Mouse (Mus musculus): ENCODE measurements at regions not wholly inside any gene's neighbourhood (a gene's known extent, or its start where the extent isn't known, plus 50 kb on each side); places are given as distances from the start of the nearest gene placed in this dataset.

GRCm38 (mm10) chr13:71798288-71798687 is 165.2 kb downstream of the Irx1 start:
- no peak for DNase-seq (ENCODE audit: low read depth, low spot score)
- no peaks in the 10 kb centered on the region for H3K4me1 ChIP-seq (ENCODE audit: control insufficient read depth in 1 of 2, insufficient read depth in 2 of 2, low read length in 2 of 2)
- no peak overlapping the region for H3K4me3 ChIP-seq (ENCODE audit: control insufficient read depth in 1 of 2, insufficient read depth in 1 of 2, low read depth in 2 of 2, low read length in 2 of 2)
- H3K36me3 ChIP-seq (ENCODE audit: control insufficient read depth in 1 of 2, insufficient read depth in 2 of 2, low read length in 2 of 2), result no peaks in the 10 kb centered on the region
- no peaks in the 10 kb centered on the region for H3K9me3 ChIP-seq (replicated peaks; ENCODE audit: insufficient read depth, low read length)
- H3K79me2 ChIP-seq (ENCODE audit: control insufficient read depth, insufficient read depth, low read length, poor library complexity), result no peaks in the 10 kb centered on the region
- TF ChIP-seq CHD1 (IDR thresholded peaks at IDR 0.05; ENCODE audit: low read depth, low read length), result no peak
- TF ChIP-seq MYB (IDR thresholded peaks at IDR 0.05; ENCODE audit: low read depth, low read length), result no peak
- TF ChIP-seq JUND (IDR thresholded peaks at IDR 0.05; ENCODE audit: low read depth, low read length), result no peak
- TF ChIP-seq MYC (IDR thresholded peaks at IDR 0.05; ENCODE audit: low read depth, low read length), result no peak
- TF ChIP-seq TAL1 (IDR thresholded peaks at IDR 0.05; ENCODE audit: low read length), result no peak
- no peak for TF ChIP-seq NELFE (IDR thresholded peaks at IDR 0.05; ENCODE audit: low read depth, low read length)
- no peak for TF ChIP-seq KAT2A (conservative IDR thresholded peaks at IDR 0.05; ENCODE audit: low read depth, low read length)
- no peak for TF ChIP-seq CHD2 (IDR thresholded peaks at IDR 0.05; ENCODE audit: low read length)
- H3K9ac ChIP-seq (ENCODE audit: control insufficient read depth, low read depth, low read length, poor library complexity, severe bottlenecking), result no peak overlapping the region
- H3K27ac ChIP-seq (ENCODE audit: control insufficient read depth, low read depth, low read length), result no peak overlapping the region
- H3K27me3 ChIP-seq (ENCODE audit: control insufficient read depth in 1 of 2, insufficient read depth in 2 of 2, low read length in 2 of 2), result no peaks in the 10 kb centered on the region

GRCm38 (mm10) chr13:71784740-71785139 is 178.8 kb downstream of the Irx1 start:
- H3K4me3 ChIP-seq (ENCODE audit: control insufficient read depth in 1 of 2, insufficient read depth in 1 of 2, low read depth in 2 of 2, low read length in 2 of 2), result no peak overlapping the region
- no peak overlapping the region for H3K9ac ChIP-seq (ENCODE audit: control insufficient read depth, low read depth, low read length, poor library complexity, severe bottlenecking)
- H3K9me3 ChIP-seq (replicated peaks; ENCODE audit: insufficient read depth, low read length), result no peaks in the 10 kb centered on the region
- no peak for DNase-seq (ENCODE audit: low read depth, low spot score)
- H3K4me1 ChIP-seq (ENCODE audit: control insufficient read depth in 1 of 2, insufficient read depth in 2 of 2, low read length in 2 of 2), result no peaks in the 10 kb centered on the region
- H3K36me3 ChIP-seq (ENCODE audit: control insufficient read depth in 1 of 2, insufficient read depth in 2 of 2, low read length in 2 of 2), result no peaks in the 10 kb centered on the region
- no peaks in the 10 kb centered on the region for H3K79me2 ChIP-seq (ENCODE audit: control insufficient read depth, insufficient read depth, low read length, poor library complexity)
- no peak overlapping the region for H3K27ac ChIP-seq (ENCODE audit: control insufficient read depth, low read depth, low read length)
- no peaks in the 10 kb centered on the region for H3K27me3 ChIP-seq (ENCODE audit: control insufficient read depth in 1 of 2, insufficient read depth in 2 of 2, low read length in 2 of 2)
- TF ChIP-seq ZNF384 (IDR thresholded peaks at IDR 0.05; ENCODE audit: low read depth, low read length) (no peak), POLR2AphosphoS2 (IDR thresholded peaks at IDR 0.05; ENCODE audit: low read length) (no peak), MAZ (IDR thresholded peaks at IDR 0.05; ENCODE audit: low read depth, low read length) (no peak), POLR2AphosphoS5 (IDR thresholded peaks at IDR 0.05; ENCODE audit: borderline replicate concordance, low read depth, low read length) (no peak), MEF2A (IDR thresholded peaks at IDR 0.05; ENCODE audit: extremely low read depth, insufficient replicate concordance, low read depth, low read length, poor library complexity, severe bottlenecking) (no peak), MAFK (IDR thresholded peaks at IDR 0.05; ENCODE audit: borderline replicate concordance, low read depth, low read length) (no peak), USF2 (IDR thresholded peaks at IDR 0.05; ENCODE audit: borderline replicate concordance in 1 of 2, insufficient read depth in 1 of 2, low read depth in 1 of 2, low read length in 2 of 2) (no peak), GATA1 (IDR thresholded peaks at IDR 0.05; ENCODE audit: low read depth, low read length) (no peak), MYC (IDR thresholded peaks at IDR 0.05; ENCODE audit: low read depth, low read length) (no peak), CHD2 (IDR thresholded peaks at IDR 0.05; ENCODE audit: low read length) (no peak), SIN3A (IDR thresholded peaks at IDR 0.05; ENCODE audit: low read length) (no peak), RCOR1 (IDR thresholded peaks at IDR 0.05; ENCODE audit: low read depth, low read length) (no peak), ELF1 (IDR thresholded peaks at IDR 0.05; ENCODE audit: low read depth, low read length) (no peak), CTCF (IDR thresholded peaks at IDR 0.05 in 2 of 3, conservative IDR thresholded peaks at IDR 0.05 in 1 of 3; ENCODE audit: control insufficient read depth in 1 of 3, insufficient read depth in 1 of 3, low read depth in 2 of 3, low read length in 3 of 3, poor library complexity in 1 of 3, severe bottlenecking in 1 of 3) (no peak), JUND (IDR thresholded peaks at IDR 0.05; ENCODE audit: low read depth, low read length) (no peak), ZC3H11A (IDR thresholded peaks at IDR 0.05; ENCODE audit: low read depth, low read length) (no peak), MAX (IDR thresholded peaks at IDR 0.05; ENCODE audit: low read length) (no peak)
